Mouse (Mus musculus): ENCODE measurements around the gene Prl. TPM values are rescaled to one million over a fixed set of nuclear protein-coding genes. Genes with fewer than 3 reads are reported as not detected.
"Not testable (repeated sequence)": the region's sequence is repeated elsewhere in the genome, so short reads cannot be mapped to it uniquely, and the experiment has no call there.

The Prl gene
- polyA plus RNA-seq, 1 experiment from 2014 or later = 0.46 TPM

- ATAC-seq (ENCODE audit: low FRiP score) = no peak
- Histone ChIP-seq H3K27ac (no peak overlapping the region), H3K4me1 (replicated peaks; ENCODE audit: control insufficient read depth, insufficient read depth, low read length) (no peaks in the 10 kb centered on the region), H3K36me3 (replicated peaks; ENCODE audit: control insufficient read depth, insufficient read depth) (no peaks in the 10 kb centered on the region), H3K4me3 (replicated peaks; ENCODE audit: low read length) (no peak overlapping the region), H3K27me3 (ENCODE audit: control insufficient read depth, insufficient read depth, low read length) (no peaks in the 10 kb centered on the region), H3K9me3 (ENCODE audit: control insufficient read depth, low read length) (no peaks in the 10 kb centered on the region), H3K9ac (no peak overlapping the region), H3K4me2 (replicated peaks) (no peak overlapping the region)
- 91% methylated on average over 7 of the region's 7 CpGs for WGBS
- DNase-seq (ENCODE audit: low spot score) = no peak
Measured at GRCm38 (mm10) chr13:27059177-27059576, 1.8 kb downstream of the Prl start.

- H3K4me3 ChIP-seq (replicated peaks; ENCODE audit: low read length); H3K9me3 ChIP-seq (ENCODE audit: control insufficient read depth, low read length); H3K4me1 ChIP-seq (replicated peaks; ENCODE audit: control insufficient read depth, insufficient read depth, low read length); H3K36me3 ChIP-seq (replicated peaks; ENCODE audit: control insufficient read depth, insufficient read depth); H3K27me3 ChIP-seq (ENCODE audit: control insufficient read depth, insufficient read depth, low read length); H3K9ac ChIP-seq; DNase-seq (ENCODE audit: low spot score); ATAC-seq (ENCODE audit: low FRiP score); H3K4me2 ChIP-seq (replicated peaks); H3K27ac ChIP-seq: not testable (repeated sequence)
- WGBS = 93% methylated on average over 5 of the region's 5 CpGs
Measured at GRCm38 (mm10) chr13:27093890-27094289, 36.5 kb downstream of the Prl start, which contains the start of gene Prl3d1. Gene Prl3d1, plus strand, starts transcription at chr13:27094190.

Other genes starting within 250 kb of the Prl start
- gene Prl3d1, start 36.6 kb downstream of the Prl start, polyA plus RNA-seq (2014; fragmentation: Nextera tagmentation; extraction: Ambion mirVana) = not detected in 2 replicates
- not detected in 2 replicates for gene Prl3d2, start 64.1 kb downstream of the Prl start, polyA plus RNA-seq (2014; fragmentation: Nextera tagmentation; extraction: Ambion mirVana)
- gene Prl3d3, start 99.2 kb downstream of the Prl start, polyA plus RNA-seq (2014; fragmentation: Nextera tagmentation; extraction: Ambion mirVana) = not detected in 2 replicates
- gene Prl3c1, start 139.1 kb downstream of the Prl start, polyA plus RNA-seq (2014; fragmentation: Nextera tagmentation; extraction: Ambion mirVana) = not detected in 2 replicates
- gene Prl3b1, start 184.3 kb downstream of the Prl start, polyA plus RNA-seq (2014; fragmentation: Nextera tagmentation; extraction: Ambion mirVana) = not detected in 2 replicates
- not detected in 2 replicates for gene Prl3a1, start 201.9 kb downstream of the Prl start, polyA plus RNA-seq (2014; fragmentation: Nextera tagmentation; extraction: Ambion mirVana)